Mouse (Mus musculus) liver, embryonic 13.5 days (tissue): Measurements from ENCODE around the gene Kif1a. TPM values are rescaled to one million over a fixed set of nuclear protein-coding genes. Genes with fewer than 3 reads are reported as not detected.

Source experiments
- ATAC-seq: fragments of 200-750 bp; cut with Nextera tagmentation; 2 replicates; pipeline ENCODE4 v1.8.0; 2017; ENCODE audit warnings: low read depth, mild to moderate bottlenecking, moderate number of reproducible peaks, moderate library complexity
- DNase-seq: peaks from one replicate; pipeline ENCODE4 v3.0.0; 2022
- H3K27ac ChIP-seq: fragments of 300-500 bp; sonication (generic); 2 replicates; pipeline ENCODE4 v1.5.1; 2015; ENCODE audit warnings: moderate library complexity, mild to moderate bottlenecking, inconsistent platforms
- H3K27me3 ChIP-seq: fragments of 300-500 bp; sonication (generic); 2 replicates; pipeline ENCODE4 v1.6.1; 2015; ENCODE audit warnings: mild to moderate bottlenecking, inconsistent platforms
- H3K36me3 ChIP-seq: fragments of 300-500 bp; sonication (generic); 2 replicates; pipeline ENCODE4 v1.6.1; 2015; ENCODE audit warnings: mild to moderate bottlenecking, inconsistent platforms
- H3K4me1 ChIP-seq: fragments of 300-500 bp; sonication (generic); replicated peaks from 2 replicates; pipeline ENCODE4 v1.6.1; 2015; ENCODE audit warnings: inconsistent platforms
- H3K4me2 ChIP-seq: fragments of 300-500 bp; sonication (generic); 2 replicates; pipeline ENCODE4 v1.6.1; 2015; ENCODE audit warnings: inconsistent platforms, mild to moderate bottlenecking, moderate library complexity
- H3K4me3 ChIP-seq: fragments of 300-500 bp; sonication (generic); replicated peaks from 2 replicates; pipeline ENCODE4 v1.5.1; 2015; ENCODE audit warnings: mild to moderate bottlenecking, inconsistent platforms
- H3K9ac ChIP-seq: fragments of 300-500 bp; sonication (generic); 2 replicates; pipeline ENCODE4 v1.6.1; 2015; ENCODE audit warnings: mild to moderate bottlenecking, inconsistent platforms
- H3K9me3 ChIP-seq: fragments of 300-500 bp; sonication (generic); replicated peaks from 2 replicates; pipeline ENCODE4 v1.6.1; 2016; ENCODE audit warnings: inconsistent platforms
- WGBS: fragments of 180-500 bp; shearing (Covaris S2); methylation state at CpG from one replicate; pipeline ENCODE4 v1.1.7; 2015; ENCODE audit not compliant: insufficient replicate concordance; 5-methylcytosine and 5-hydroxymethylcytosine counted together
- polyA plus RNA-seq: library from polyadenylated mRNA; unstranded; fragments of >200 nt; fragmentation: Nextera tagmentation; extraction: Ambion mirVana; gene quantifications from 2 replicates; pipeline ENCODE4 v1.2.1, GENCODE M21; 2015

Kif1a gene
- 0.35 and 0.61 TPM in 2 replicates for polyA plus RNA-seq

DNA sequence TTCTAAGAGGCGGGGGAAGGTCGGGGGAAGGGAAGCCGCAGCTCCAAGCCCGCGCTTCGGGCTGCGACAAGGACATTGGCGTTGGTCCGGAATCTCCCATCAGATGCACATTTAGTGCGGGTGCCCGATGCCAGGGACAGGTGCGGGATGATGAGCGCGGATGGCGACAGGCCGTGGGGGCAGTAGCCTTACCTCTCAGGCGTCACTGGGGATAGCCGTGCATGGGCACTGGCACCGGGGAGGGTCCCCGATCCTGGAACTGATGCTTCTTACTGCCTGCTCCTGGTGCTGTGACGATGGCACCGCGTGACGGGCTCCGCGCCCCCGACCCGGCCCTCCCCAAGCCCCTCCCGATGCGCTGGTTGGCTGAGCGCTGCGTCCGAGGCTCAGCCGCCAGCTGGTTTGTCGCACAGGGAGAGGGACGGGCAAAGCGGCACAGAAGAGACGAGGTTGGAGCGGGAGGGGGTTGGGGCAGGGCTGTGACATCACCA lies at the start of gene Kif1a:
Gene Kif1a (minus strand): TSS at position 381 of the 491 bp plus-strand sequence.
- H3K27me3 ChIP-seq, result peaks cover 62% of the 10 kb centered on the region
- H3K9me3 ChIP-seq, result no peaks in the 10 kb centered on the region
- peak within 1 kb of the TSS; percentile 36 for H3K4me3 ChIP-seq
- DNase-seq, result no peak
- H3K9ac ChIP-seq, result no peak within 1 kb of the TSS
- H3K27ac ChIP-seq, result no peak within 1 kb of the TSS
- H3K4me2 ChIP-seq, result peak within 1 kb of the TSS; percentile 55
- WGBS, result 2% methylated on average over 38 of the region's 39 CpGs
- no peaks in the 10 kb centered on the region for H3K36me3 ChIP-seq
- H3K4me1 ChIP-seq, result no peaks in the 10 kb centered on the region
- ATAC-seq, result no peak

- Histone ChIP-seq H3K36me3 (no peaks in the 10 kb centered on the region), H3K9ac (no peak overlapping the region), H3K4me1 (no peaks in the 10 kb centered on the region), H3K4me3 (no peak overlapping the region), H3K9me3 (no peaks in the 10 kb centered on the region), H3K4me2 (no peak overlapping the region), H3K27ac (no peak overlapping the region), H3K27me3 (no peaks in the 10 kb centered on the region)
- DNase-seq, result no peak
- 47% methylated on average over 2 of the region's 2 CpGs for WGBS
- no peak for ATAC-seq
Measured at GRCm38 (mm10) chr1:93150907-93151661, 49.3 kb upstream of the Kif1a start.

GRCm38 (mm10) chr1:93144176-93144575 lies 42.4 kb upstream of the Kif1a start:
- ATAC-seq, result no peak
- no peaks in the 10 kb centered on the region for H3K36me3 ChIP-seq
- WGBS, result 69% methylated on average over 9 of the region's 9 CpGs
- no peaks in the 10 kb centered on the region for H3K27me3 ChIP-seq
- DNase-seq, result no peak
- H3K27ac ChIP-seq, result no peak overlapping the region
- H3K9me3 ChIP-seq, result no peaks in the 10 kb centered on the region
- H3K4me1 ChIP-seq, result no peaks in the 10 kb centered on the region
- H3K9ac ChIP-seq, result no peak overlapping the region
- H3K4me2 ChIP-seq, result no peak overlapping the region
- no peak overlapping the region for H3K4me3 ChIP-seq

DNA sequence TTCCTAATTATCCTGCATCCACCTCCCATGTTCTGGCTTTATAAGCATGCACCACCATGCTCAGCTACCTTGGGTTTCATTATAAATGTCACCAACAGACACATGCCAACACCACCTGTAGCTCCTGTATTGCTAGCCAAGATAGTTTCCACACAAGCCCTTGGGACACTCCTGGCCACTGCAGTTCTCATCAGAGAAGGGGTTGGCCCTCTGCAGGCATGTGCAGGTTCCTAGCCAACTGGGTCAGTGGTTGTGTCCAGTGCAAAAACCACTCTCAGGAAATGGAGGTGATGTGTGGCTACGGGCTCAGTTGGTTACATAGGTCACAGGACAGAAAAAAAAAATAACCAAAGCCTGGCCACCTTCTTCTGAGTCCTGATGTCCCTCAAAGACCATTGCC lies 41.1 kb upstream of the Kif1a start:
- H3K27ac ChIP-seq, result no peak overlapping the region
- no peak overlapping the region for H3K4me3 ChIP-seq
- ATAC-seq (no peak), DNase-seq (no peak)
- 43% methylated on average over 1 of the region's 1 CpGs for WGBS
- no peaks in the 10 kb centered on the region for H3K9me3 ChIP-seq
- H3K36me3 ChIP-seq, result no peaks in the 10 kb centered on the region
- no peak overlapping the region for H3K4me2 ChIP-seq
- peaks cover 4% of the 10 kb centered on the region; the same call in 1 of the 2 replicates for H3K4me1 ChIP-seq
- H3K9ac ChIP-seq, result no peak overlapping the region
- H3K27me3 ChIP-seq, result no peaks in the 10 kb centered on the region

GRCm38 (mm10) chr1:93139713-93140112 lies 38.0 kb upstream of the Kif1a start:
- Histone ChIP-seq H3K9ac (no peak overlapping the region), H3K27me3 (no peaks in the 10 kb centered on the region), H3K9me3 (no peaks in the 10 kb centered on the region), H3K4me2 (no peak overlapping the region), H3K4me3 (no peak overlapping the region), H3K36me3 (no peaks in the 10 kb centered on the region), H3K27ac (no peak overlapping the region), H3K4me1 (peaks cover 6% of the 10 kb centered on the region; the same call in 1 of the 2 replicates)
- DNase-seq (no peak), ATAC-seq (no peak)
- 68% methylated on average over 7 of the region's 7 CpGs for WGBS

- Histone ChIP-seq H3K9ac (no peak overlapping the region), H3K4me1 (peaks cover 6% of the 10 kb centered on the region; the same call in 1 of the 2 replicates), H3K4me2 (no peak overlapping the region), H3K27ac (peak overlapping the region; percentile 47), H3K4me3 (no peak overlapping the region), H3K27me3 (no peaks in the 10 kb centered on the region), H3K36me3 (no peaks in the 10 kb centered on the region), H3K9me3 (no peaks in the 10 kb centered on the region)
- DNase-seq (no peak), ATAC-seq (peak; percentile 73)
- WGBS, result 54% methylated on average over 6 of the region's 6 CpGs
Measured at GRCm38 (mm10) chr1:93138534-93138933, 36.8 kb upstream of the Kif1a start.

- Histone ChIP-seq H3K9me3 (no peaks in the 10 kb centered on the region), H3K27ac (no peak within 1 kb of the TSS), H3K4me1 (peaks cover 6% of the 10 kb centered on the region; the same call in 1 of the 2 replicates), H3K36me3 (no peaks in the 10 kb centered on the region), H3K4me2 (no peak within 1 kb of the TSS), H3K4me3 (no peak within 1 kb of the TSS), H3K27me3 (no peaks in the 10 kb centered on the region), H3K9ac (no peak within 1 kb of the TSS)
- 65% methylated on average over 12 of the region's 12 CpGs for WGBS
- no peak for DNase-seq
- ATAC-seq, result no peak
Measured at GRCm38 (mm10) chr1:93135036-93135526, 33.3 kb upstream of the Kif1a start, which contains the start of gene Agxt. Gene Agxt (plus strand): TSS chr1:93135240.

GRCm38 (mm10) chr1:93132676-93133075 lies 30.9 kb upstream of the Kif1a start:
- Histone ChIP-seq H3K36me3 (no peaks in the 10 kb centered on the region), H3K27ac (no peak overlapping the region), H3K9me3 (no peaks in the 10 kb centered on the region), H3K9ac (no peak overlapping the region), H3K27me3 (no peaks in the 10 kb centered on the region), H3K4me2 (no peak overlapping the region), H3K4me3 (no peak overlapping the region), H3K4me1 (0 out of 2 replicates have a peak, but pooled peaks cover 3% of the 10 kb centered on the region)
- ATAC-seq (peak; percentile 32; the same call in 1 of the 2 replicates), DNase-seq (no peak)
- 41% methylated on average over 8 of the region's 8 CpGs for WGBS

DNA sequence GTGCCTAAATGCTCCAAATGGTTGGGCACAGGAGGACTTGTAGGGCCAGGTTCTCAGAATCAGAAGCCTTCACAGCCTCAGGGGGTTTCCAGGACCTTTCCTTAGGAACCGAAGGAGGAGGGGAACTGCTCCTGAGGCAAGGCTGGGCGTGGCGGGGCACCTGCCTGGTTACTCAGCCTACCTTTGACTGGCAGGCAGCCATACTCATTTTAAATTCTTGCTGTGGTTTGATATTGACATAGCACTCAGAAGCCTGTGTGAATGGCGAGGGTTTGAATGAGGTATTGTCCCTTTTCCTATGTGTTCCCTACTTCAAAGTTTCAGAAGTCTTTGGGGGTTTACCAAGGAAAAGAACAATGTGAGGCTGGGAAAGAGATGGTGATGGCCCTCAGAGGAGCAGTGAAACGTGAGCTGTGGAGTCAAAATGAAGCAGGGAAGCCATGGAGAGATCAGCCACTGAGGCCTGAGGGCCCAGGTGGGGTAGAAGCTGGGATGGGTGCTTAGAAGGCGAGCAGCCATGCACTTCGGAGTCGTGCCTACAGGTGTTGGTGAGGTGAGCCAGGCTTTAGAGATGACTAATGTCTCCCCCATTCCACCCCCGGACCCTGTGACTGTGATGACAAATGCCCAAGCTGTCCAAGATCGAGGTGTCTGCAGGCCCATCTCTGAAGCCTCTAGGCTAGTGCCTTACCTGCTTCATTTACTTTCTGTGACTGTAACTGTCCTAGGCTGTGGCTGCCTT lies 28.7 kb upstream of the Kif1a start:
- no peak for ATAC-seq
- Histone ChIP-seq H3K36me3 (no peaks in the 10 kb centered on the region), H3K27me3 (no peaks in the 10 kb centered on the region), H3K9me3 (no peaks in the 10 kb centered on the region), H3K4me1 (0 out of 2 replicates have a peak, but pooled peaks cover 3% of the 10 kb centered on the region), H3K9ac (no peak overlapping the region), H3K27ac (no peak overlapping the region), H3K4me3 (no peak overlapping the region), H3K4me2 (no peak overlapping the region)
- DNase-seq, result no peak
- WGBS, result 51% methylated on average over 10 of the region's 10 CpGs

- no peaks in the 10 kb centered on the region for H3K27me3 ChIP-seq
- H3K4me3 ChIP-seq, result no peak overlapping the region
- no peak overlapping the region for H3K27ac ChIP-seq
- DNase-seq (no peak), ATAC-seq (no peak)
- H3K36me3 ChIP-seq, result no peaks in the 10 kb centered on the region
- no peaks in the 10 kb centered on the region for H3K9me3 ChIP-seq
- H3K4me1 ChIP-seq, result peaks cover 5% of the 10 kb centered on the region; the same call in 1 of the 2 replicates
- no peak overlapping the region for H3K4me2 ChIP-seq
- H3K9ac ChIP-seq, result no peak overlapping the region
- whole genome bisulfite sequencing, result 27% methylated on average over 6 of the region's 6 CpGs
Measured at GRCm38 (mm10) chr1:93128710-93129349, 27.1 kb upstream of the Kif1a start.

DNA sequence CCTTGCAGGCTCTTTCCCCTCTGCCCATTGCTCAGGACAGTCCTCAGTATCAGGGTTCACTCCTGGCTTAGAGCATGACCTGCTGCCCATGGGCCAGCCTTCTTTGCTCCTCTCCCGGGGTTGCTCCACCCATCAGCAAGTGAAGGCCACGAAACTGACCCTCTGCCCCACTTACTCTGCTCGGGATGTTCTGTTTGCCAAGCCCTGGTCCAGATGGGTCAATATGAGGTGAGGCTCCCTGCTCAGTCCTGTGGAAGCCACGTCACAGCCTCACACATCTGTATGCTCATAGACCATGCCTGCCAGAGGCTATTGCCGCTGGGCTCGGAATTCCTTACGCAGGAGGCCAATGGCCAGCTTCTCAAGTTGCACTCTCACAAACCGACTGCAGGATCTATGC lies 26.5 kb upstream of the Kif1a start:
- Histone ChIP-seq H3K4me3 (no peak overlapping the region), H3K36me3 (no peaks in the 10 kb centered on the region), H3K27me3 (no peaks in the 10 kb centered on the region), H3K27ac (no peak overlapping the region), H3K9me3 (no peaks in the 10 kb centered on the region), H3K9ac (no peak overlapping the region), H3K4me2 (no peak overlapping the region), H3K4me1 (peaks cover 9% of the 10 kb centered on the region; the same call in 1 of the 2 replicates)
- ATAC-seq (no peak; the same call in 1 of the 2 replicates), DNase-seq (no peak)
- WGBS, result 49% methylated on average over 8 of the region's 8 CpGs
